Mouse (Mus musculus): ENCODE measurements around the gene Zeb2. TPM values are rescaled to one million over a fixed set of nuclear protein-coding genes. Genes with fewer than 3 reads are reported as not detected.

The Zeb2 gene
- total RNA-seq, 2 experiments from 2014 or later = 62.7 to 77.7 TPM

- intact Hi-C loops (cut with DNase I) = loop anchor here (10.0 kb wide), 2 partner anchors 172 to 552 kb away; no protein-coding TSS in a partner anchor
- DNase-seq = peak; percentile 74 to 76
Measured at GRCm38 (mm10) chr2:45112891-45113683, 4.1 kb downstream of the Zeb2 start.

GRCm38 (mm10) chr2:45112021-45112747, 5.0 kb downstream of the Zeb2 start:
- intact Hi-C loops (cut with DNase I) = loop anchor here (10.0 kb wide), 2 partner anchors 173 to 553 kb away; no protein-coding TSS in a partner anchor
- peak in 1 of 2 experiments; percentile 33 for DNase-seq

DNA sequence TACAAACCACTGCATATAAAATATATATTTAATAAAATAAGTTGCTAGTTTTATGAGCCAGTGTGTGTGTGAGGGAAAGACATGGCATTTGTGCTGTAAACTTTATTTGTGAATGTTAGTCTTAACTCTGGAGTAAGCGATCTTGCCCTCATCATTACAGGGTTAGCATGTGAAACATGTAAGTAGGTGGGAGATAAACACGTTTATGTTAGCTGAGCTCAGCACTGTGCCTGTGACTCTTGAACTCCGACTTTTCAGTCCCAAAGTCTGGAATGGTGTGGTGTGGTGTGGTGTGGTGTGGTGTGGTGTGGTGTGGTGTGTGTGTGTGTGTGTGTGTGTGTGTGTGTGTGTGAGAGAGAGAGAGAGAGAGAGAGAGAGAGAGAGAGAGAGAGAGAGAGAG, 5.6 kb downstream of the Zeb2 start:
- intact Hi-C loops (cut with DNase I) = loop anchor here (2.0 to 10.0 kb wide), 4 partner anchors 173 to 553 kb away; partner anchors contain the start of gene Gtdc1
- DNase-seq = peak in 1 of 2 experiments; percentile 51

DNA sequence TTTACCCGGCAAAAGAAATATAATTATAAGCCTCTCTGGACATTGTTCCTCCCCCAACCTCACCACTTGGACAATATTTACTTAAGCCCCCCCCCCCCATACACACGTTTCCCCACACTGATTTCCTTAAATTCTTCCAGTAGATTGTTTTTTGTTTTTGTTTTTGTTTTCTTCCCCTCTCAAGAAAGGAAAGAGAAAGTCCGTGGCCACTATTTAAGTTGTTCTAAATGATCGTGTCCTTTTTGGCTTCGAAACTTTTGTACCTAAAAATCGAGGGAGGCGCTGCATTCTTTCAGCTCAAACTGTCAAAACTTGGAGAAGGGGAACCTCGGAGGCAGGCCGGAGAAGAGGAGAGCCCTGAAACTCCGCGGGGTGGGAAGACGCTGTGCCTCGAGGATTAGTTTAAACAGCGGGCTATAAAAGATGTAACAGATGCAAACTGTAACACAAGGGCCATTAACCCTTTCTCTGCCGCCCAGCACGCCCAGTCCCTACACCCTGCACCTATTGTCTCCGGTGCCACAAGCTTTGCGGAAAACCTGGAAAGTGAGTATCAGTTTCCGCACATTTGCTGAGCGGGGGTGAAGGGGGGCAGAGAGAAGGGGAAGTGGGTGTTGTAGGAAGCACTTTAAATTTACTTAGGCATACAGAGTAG, 6.3 kb downstream of the Zeb2 start:
- intact Hi-C loops (cut with DNase I) = loop anchor here (2.0 to 10.0 kb wide), 4 partner anchors 174 to 554 kb away; partner anchors contain the start of gene Gtdc1
- DNase-seq = peak; percentile 69 to 73

- intact Hi-C loops (cut with DNase I) = loop anchor here (2.0 to 10.0 kb wide), 7 partner anchors 73 to 1333 kb away; partner anchors contain the start of gene Gtdc1
- peak; percentile 79 to 80 for DNase-seq
Measured at GRCm38 (mm10) chr2:45109951-45110756, 7.0 kb downstream of the Zeb2 start.

GRCm38 (mm10) chr2:45109161-45109950, 7.8 kb downstream of the Zeb2 start:
- intact Hi-C loops (cut with DNase I) = loop anchor here (2.0 to 10.0 kb wide), 3 partner anchors 72 to 1333 kb away; no protein-coding TSS in a partner anchor
- peak; percentile 55 to 65 for DNase-seq

DNA sequence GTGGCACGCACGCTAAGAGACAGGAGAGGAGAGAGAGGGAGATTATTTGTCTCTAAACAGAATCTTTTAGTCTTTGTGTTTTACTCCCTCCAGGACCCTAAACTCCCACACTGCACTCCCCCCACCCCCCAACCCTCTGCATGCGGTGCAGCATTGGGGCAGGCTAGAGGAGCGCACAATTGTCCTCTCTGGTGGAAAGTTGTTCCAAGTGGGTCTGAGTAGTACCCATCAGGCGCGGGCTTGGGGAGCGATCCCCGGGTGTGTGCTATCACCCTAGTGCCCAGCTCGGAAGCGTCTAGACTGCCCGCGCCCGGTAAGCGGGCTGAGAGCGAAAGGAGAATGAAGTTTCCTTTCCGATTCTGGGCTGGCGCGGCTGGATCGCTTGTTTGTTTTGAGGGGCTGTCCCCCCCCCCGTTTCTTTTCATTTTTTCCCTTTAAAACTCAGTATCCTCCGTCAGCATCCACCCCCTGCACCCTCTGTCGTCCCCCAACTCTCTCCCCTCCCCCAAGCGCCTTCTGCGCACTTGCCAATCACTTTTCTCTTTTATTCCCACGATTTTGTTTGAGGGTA, 8.6 kb downstream of the Zeb2 start:
- DNase-seq = peak; percentile 67 to 68
- intact Hi-C loops (cut with DNase I) = loop anchor here (2.0 to 10.0 kb wide), 3 partner anchors 71 to 1334 kb away; no protein-coding TSS in a partner anchor

DNA sequence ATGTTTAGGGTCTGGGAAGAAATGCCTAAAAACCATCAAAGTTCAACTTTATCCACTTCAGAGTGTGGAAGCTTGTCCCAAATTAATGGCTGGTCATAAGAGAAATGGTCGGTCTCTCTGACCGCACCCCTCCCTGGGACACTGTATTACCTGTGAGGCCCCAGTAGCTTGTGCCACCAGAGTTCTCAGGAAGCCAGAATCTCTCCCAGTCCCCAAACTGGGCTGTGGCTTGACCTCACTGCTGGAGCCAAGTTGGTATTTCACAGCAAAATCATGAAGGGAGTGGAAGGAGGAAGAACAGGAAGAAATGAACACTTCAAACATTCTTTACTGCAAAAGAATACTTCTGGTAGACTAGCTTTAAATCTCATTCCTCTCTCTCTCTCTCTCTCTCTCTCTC, 9.6 kb downstream of the Zeb2 start:
- DNase-seq = no peak
- intact Hi-C loops (cut with DNase I) = loop anchor here (5.0 to 10.0 kb wide), 2 partner anchors 70 to 553 kb away; no protein-coding TSS in a partner anchor

DNA sequence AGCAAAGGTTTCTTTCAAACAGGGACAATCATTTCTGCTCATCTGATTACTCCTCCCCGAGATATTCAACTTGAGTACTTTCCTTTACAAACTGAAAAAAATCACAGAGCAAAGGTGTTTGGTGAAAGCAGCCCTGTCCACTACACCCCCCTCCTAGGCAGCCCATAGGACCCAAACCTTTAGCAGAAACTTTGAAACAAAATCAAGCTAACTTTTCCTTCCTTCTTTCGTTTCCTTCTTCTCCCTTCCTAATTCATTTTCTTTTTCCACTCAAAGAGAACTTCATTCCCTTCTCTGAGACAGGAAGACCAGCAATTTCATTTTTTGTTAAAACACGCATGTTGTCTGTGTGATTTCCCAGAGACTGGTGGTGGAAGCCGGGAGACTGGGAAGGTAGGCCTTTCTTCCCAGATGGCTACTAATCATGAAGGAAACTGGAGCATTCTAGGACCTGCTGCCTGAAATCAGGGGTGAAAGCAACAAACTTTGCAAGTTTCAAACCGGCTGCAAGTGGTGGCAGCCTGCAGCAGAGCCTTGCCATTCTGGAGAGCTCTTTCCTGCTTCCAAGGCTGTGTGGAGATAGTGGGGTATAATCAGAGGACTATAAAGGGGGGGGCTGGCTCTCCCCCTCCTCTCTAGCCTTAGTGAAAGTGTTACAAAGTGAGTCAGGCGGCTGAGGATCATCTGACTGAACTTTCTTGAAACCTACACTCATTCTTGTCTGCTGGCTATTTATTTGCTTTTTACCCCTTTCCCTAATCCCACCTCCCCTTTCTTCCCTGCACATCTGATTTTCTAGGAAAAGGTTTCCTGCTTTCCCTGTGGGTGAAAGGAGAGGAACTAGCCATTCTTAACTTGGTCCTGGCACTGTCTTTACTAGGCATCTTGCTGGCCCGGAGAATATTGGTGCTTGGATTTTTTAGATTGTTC, 11.0 kb downstream of the Zeb2 start:
- intact Hi-C loops (cut with DNase I) = loop anchor here (5.0 to 10.0 kb wide), 2 partner anchors 69 to 551 kb away; no protein-coding TSS in a partner anchor
- DNase-seq = no peak

- DNase-seq = no peak
- intact Hi-C loops (cut with DNase I) = loop anchor here (5.0 to 10.0 kb wide), 2 partner anchors 68 to 550 kb away; no protein-coding TSS in a partner anchor
Measured at GRCm38 (mm10) chr2:45105281-45105721, 11.9 kb downstream of the Zeb2 start.

DNA sequence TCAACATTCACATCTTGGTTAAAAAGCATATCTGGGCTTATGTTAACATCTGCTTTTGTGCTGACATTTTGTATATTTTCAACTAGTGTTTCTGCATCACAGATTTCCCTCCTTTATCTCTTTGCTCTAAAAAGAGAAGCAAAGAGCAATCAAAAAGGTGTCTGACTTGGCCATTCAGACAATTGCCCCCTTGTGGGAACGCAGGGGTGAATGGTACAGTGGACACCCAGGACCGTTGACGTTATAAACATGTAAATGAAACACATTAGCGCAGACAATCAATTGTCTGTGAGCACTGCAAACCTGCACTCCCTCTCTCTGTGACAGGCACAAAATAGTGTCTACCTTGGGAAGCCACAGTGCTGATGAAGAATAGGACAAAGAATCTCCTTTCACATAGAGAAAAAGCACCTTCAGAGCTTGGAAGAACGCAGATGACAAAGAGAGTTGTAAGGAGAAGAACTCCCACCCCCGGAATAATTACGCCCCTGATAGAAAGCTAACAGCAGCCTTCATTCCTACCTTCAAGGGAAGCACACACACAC, 12.6 kb downstream of the Zeb2 start:
- intact Hi-C loops (cut with DNase I) = loop anchor here (5.0 to 10.0 kb wide), 3 partner anchors 67 to 992 kb away; no protein-coding TSS in a partner anchor
- no peak for DNase-seq

- intact Hi-C loops (cut with DNase I) = loop anchor here (5.0 to 10.0 kb wide), 2 partner anchors 549 to 992 kb away; no protein-coding TSS in a partner anchor
Measured at GRCm38 (mm10) chr2:45104066-45104465, 13.1 kb downstream of the Zeb2 start.

GRCm38 (mm10) chr2:45103021-45103983, 13.9 kb downstream of the Zeb2 start:
- intact Hi-C loops (cut with DNase I) = loop anchor here (5.0 to 10.0 kb wide), 2 partner anchors 549 to 991 kb away; no protein-coding TSS in a partner anchor
- DNase-seq = no peak

More at GRCm38 (mm10) chr2:45104066-45104465, 13.1 kb downstream of the Zeb2 start:
- no peak for DNase-seq

DNA sequence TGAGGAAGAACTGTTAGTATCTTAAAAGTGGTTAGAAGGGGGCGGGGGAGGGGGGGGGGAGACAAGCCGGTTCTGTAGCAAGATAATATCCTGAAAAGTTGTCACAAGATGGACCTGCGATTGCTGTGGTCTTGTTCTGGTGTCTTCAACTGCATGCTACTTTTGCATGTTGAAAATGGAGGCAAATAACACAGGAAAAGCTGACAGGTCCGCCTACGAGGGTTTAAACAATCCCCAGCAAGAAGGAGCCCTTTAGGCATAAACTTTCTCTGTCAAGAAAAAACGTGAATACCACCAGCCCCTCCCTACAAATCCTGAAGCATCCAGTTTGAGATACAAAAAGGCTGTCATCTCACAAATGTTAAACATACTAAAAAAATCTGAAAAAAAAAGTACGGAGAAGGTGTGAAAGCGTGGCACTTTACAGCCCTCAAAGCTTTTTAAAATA, 15.0 kb downstream of the Zeb2 start:
- intact Hi-C loops (cut with DNase I) = loop anchor here (5.0 to 10.0 kb wide), 2 partner anchors 547 to 990 kb away; no protein-coding TSS in a partner anchor
- DNase-seq = no peak

- intact Hi-C loops (cut with DNase I) = loop anchor here (5.0 to 10.0 kb wide), 2 partner anchors 547 to 989 kb away; no protein-coding TSS in a partner anchor
- DNase-seq = no peak
Measured at GRCm38 (mm10) chr2:45101586-45101985, 15.6 kb downstream of the Zeb2 start.
